Mouse (Mus musculus) neural tube, embryonic 14.5 days (tissue): Measurements from ENCODE around the gene Defb36. TPM values are rescaled to one million over a fixed set of nuclear protein-coding genes. Genes with fewer than 3 reads are reported as not detected.

Source experiments
- ATAC-seq: fragments of 200-750 bp; cut with Nextera tagmentation; 2 replicates; pipeline ENCODE4 v1.8.0; 2017; ENCODE audit warnings: low read depth, mild to moderate bottlenecking, moderate TSS enrichment, moderate library complexity
- H3K27ac ChIP-seq: fragments of 300-500 bp; sonication (generic); 2 replicates; pipeline ENCODE4 v1.5.1; 2014; ENCODE audit warnings: low read depth, mild to moderate bottlenecking, control low read depth, low read length, moderate library complexity, mixed read lengths
- H3K27me3 ChIP-seq: fragments of 300-500 bp; sonication (generic); 2 replicates; pipeline ENCODE4 v1.6.1; 2014; ENCODE audit warnings: low read length; ENCODE audit not compliant: control insufficient read depth, insufficient read depth
- H3K36me3 ChIP-seq: fragments of 300-500 bp; sonication (generic); 2 replicates; pipeline ENCODE4 v1.6.1; 2014; ENCODE audit warnings: low read length, mixed read lengths; ENCODE audit not compliant: control insufficient read depth, insufficient read depth
- H3K4me1 ChIP-seq: fragments of 300-500 bp; sonication (generic); 2 replicates; pipeline ENCODE4 v1.6.1; 2014; ENCODE audit warnings: low read length; ENCODE audit not compliant: control insufficient read depth, insufficient read depth
- H3K4me2 ChIP-seq: fragments of 300-500 bp; sonication (generic); 2 replicates; pipeline ENCODE4 v1.6.1; 2014; ENCODE audit warnings: mild to moderate bottlenecking, low read depth, low read length, control low read depth
- H3K4me3 ChIP-seq: fragments of 300-500 bp; sonication (generic); 2 replicates; pipeline ENCODE4 v1.5.1; 2014; ENCODE audit warnings: low read depth, low read length, control low read depth, mixed read lengths
- H3K9ac ChIP-seq: fragments of 300-500 bp; sonication (generic); replicated peaks from 2 replicates; pipeline ENCODE4 v1.6.1; 2014; ENCODE audit warnings: low read depth, mild to moderate bottlenecking, control low read depth, low read length, mixed read lengths
- H3K9me3 ChIP-seq: fragments of 300-500 bp; sonication (generic); 2 replicates; pipeline ENCODE4 v1.6.1; 2016; ENCODE audit warnings: low read length; ENCODE audit not compliant: control insufficient read depth
- WGBS: fragments of 180-500 bp; shearing (Covaris S2); extraction: QIAGEN DNeasy Blood & Tissue Kit; methylation state at CpG from one replicate; pipeline ENCODE4 v1.1.7; 2014; 5-methylcytosine and 5-hydroxymethylcytosine counted together
- polyA plus RNA-seq: library from polyadenylated mRNA; unstranded; fragments of >200 nt; fragmentation: Nextera tagmentation; extraction: Ambion mirVana; gene quantifications from 2 replicates; pipeline ENCODE4 v1.2.1, GENCODE M21; 2014

The Defb36 gene
- polyA plus RNA-seq, 1 experiment from 2014 or later = not detected

GRCm38 (mm10) chr2:152586926-152587560 is 17.1 kb upstream of the Defb36 start:
- no peak for ATAC-seq
- Histone ChIP-seq H3K27me3 (no peaks in the 10 kb centered on the region), H3K4me1 (no peaks in the 10 kb centered on the region), H3K27ac (no peak overlapping the region), H3K4me2 (no peak overlapping the region), H3K9ac (no peak overlapping the region), H3K4me3 (no peak overlapping the region), H3K36me3 (no peaks in the 10 kb centered on the region), H3K9me3 (no peaks in the 10 kb centered on the region)
- 67% methylated on average over 4 of the region's 4 CpGs for WGBS

GRCm38 (mm10) chr2:152588450-152588849 is 15.7 kb upstream of the Defb36 start:
- 52% methylated on average over 2 of the region's 2 CpGs for WGBS
- no peak overlapping the region for H3K4me3 ChIP-seq
- H3K27ac ChIP-seq = no peak overlapping the region
- no peaks in the 10 kb centered on the region for H3K36me3 ChIP-seq
- H3K27me3 ChIP-seq = no peaks in the 10 kb centered on the region
- H3K9me3 ChIP-seq = no peaks in the 10 kb centered on the region
- no peak for ATAC-seq
- H3K4me2 ChIP-seq = no peak overlapping the region
- H3K9ac ChIP-seq = no peak overlapping the region
- no peaks in the 10 kb centered on the region for H3K4me1 ChIP-seq

- Histone ChIP-seq H3K9me3 (no peaks in the 10 kb centered on the region), H3K27ac (no peak overlapping the region), H3K9ac (no peak overlapping the region), H3K4me1 (no peaks in the 10 kb centered on the region), H3K4me3 (no peak overlapping the region), H3K4me2 (no peak overlapping the region), H3K27me3 (no peaks in the 10 kb centered on the region), H3K36me3 (no peaks in the 10 kb centered on the region)
- no peak for ATAC-seq
- WGBS = 62% methylated on average over 6 of the region's 6 CpGs
These were observed 15.1 kb upstream of the Defb36 start for GRCm38 (mm10) chr2:152589021-152589420.

GRCm38 (mm10) chr2:152599299-152599698 is 4.8 kb upstream of the Defb36 start, which contains the start of gene Defb45:
TSS of gene Defb45 (minus strand) at chr2:152599399.
- H3K27me3 ChIP-seq = no peaks in the 10 kb centered on the region
- H3K9ac ChIP-seq = no peak within 1 kb of the TSS
- ATAC-seq = no peak
- 73% methylated on average over 7 of the region's 7 CpGs for WGBS
- H3K9me3 ChIP-seq = no peaks in the 10 kb centered on the region
- H3K27ac ChIP-seq = no peak within 1 kb of the TSS
- no peak within 1 kb of the TSS for H3K4me3 ChIP-seq
- no peaks in the 10 kb centered on the region for H3K4me1 ChIP-seq
- no peak within 1 kb of the TSS for H3K4me2 ChIP-seq
- no peaks in the 10 kb centered on the region for H3K36me3 ChIP-seq

- ATAC-seq = no peak
- Histone ChIP-seq H3K4me2 (no peak overlapping the region), H3K27ac (no peak overlapping the region), H3K27me3 (no peaks in the 10 kb centered on the region), H3K4me3 (no peak overlapping the region), H3K9ac (no peak overlapping the region), H3K9me3 (no peaks in the 10 kb centered on the region), H3K4me1 (no peaks in the 10 kb centered on the region), H3K36me3 (no peaks in the 10 kb centered on the region)
- WGBS = 78% methylated on average over 6 of the region's 6 CpGs
These were observed 4.1 kb upstream of the Defb36 start for GRCm38 (mm10) chr2:152600076-152600475.

- 76% methylated on average over 4 of the region's 4 CpGs for WGBS
- Histone ChIP-seq H3K4me2 (no peak overlapping the region), H3K27ac (no peak overlapping the region), H3K36me3 (no peaks in the 10 kb centered on the region), H3K4me1 (no peaks in the 10 kb centered on the region), H3K9me3 (no peaks in the 10 kb centered on the region), H3K4me3 (no peak overlapping the region), H3K27me3 (no peaks in the 10 kb centered on the region), H3K9ac (no peak overlapping the region)
- ATAC-seq = no peak
These were observed 2.7 kb upstream of the Defb36 start for GRCm38 (mm10) chr2:152601275-152601960.

- Histone ChIP-seq H3K4me1 (no peaks in the 10 kb centered on the region), H3K4me2 (no peak overlapping the region), H3K9me3 (no peaks in the 10 kb centered on the region), H3K27me3 (no peaks in the 10 kb centered on the region), H3K9ac (no peak overlapping the region), H3K27ac (no peak overlapping the region), H3K36me3 (no peaks in the 10 kb centered on the region), H3K4me3 (no peak overlapping the region)
- ATAC-seq = no peak
- WGBS = 53% methylated on average over 6 of the region's 6 CpGs
These were observed 3.6 kb downstream of the Defb36 start for GRCm38 (mm10) chr2:152607746-152608145.

- no peak overlapping the region for H3K4me3 ChIP-seq
These were observed 4.6 kb downstream of the Defb36 start for GRCm38 (mm10) chr2:152608719-152609118.

GRCm38 (mm10) chr2:152612193-152612592 is 8.1 kb downstream of the Defb36 start:
- no peak for ATAC-seq
- Histone ChIP-seq H3K4me2 (no peak overlapping the region), H3K4me1 (no peaks in the 10 kb centered on the region), H3K36me3 (no peaks in the 10 kb centered on the region), H3K9me3 (no peaks in the 10 kb centered on the region), H3K27ac (no peak overlapping the region), H3K9ac (no peak overlapping the region), H3K4me3 (no peak overlapping the region), H3K27me3 (no peaks in the 10 kb centered on the region)
- WGBS = 42% methylated on average over 7 of the region's 8 CpGs

More at GRCm38 (mm10) chr2:152608719-152609118, 4.6 kb downstream of the Defb36 start:
- no peak overlapping the region for H3K27ac ChIP-seq
- ATAC-seq = no peak
- no peaks in the 10 kb centered on the region for H3K27me3 ChIP-seq
- WGBS = 86% methylated on average over 1 of the region's 1 CpGs
- H3K4me2 ChIP-seq = no peak overlapping the region
- no peaks in the 10 kb centered on the region for H3K9me3 ChIP-seq
- no peaks in the 10 kb centered on the region for H3K36me3 ChIP-seq
- no peak overlapping the region for H3K9ac ChIP-seq
- no peaks in the 10 kb centered on the region for H3K4me1 ChIP-seq
